Mouse (Mus musculus) hindbrain, embryonic 11.5 days (tissue): ENCODE data around the gene Lipe. TPM values are rescaled to one million over a fixed set of nuclear protein-coding genes. Genes with fewer than 3 reads are reported as not detected.

Experiments
- ATAC-seq: fragments of 200-750 bp; cut with Nextera tagmentation; 2 replicates; pipeline ENCODE4 v1.8.0; 2017; ENCODE audit warnings: mild to moderate bottlenecking, moderate TSS enrichment, moderate library complexity; ENCODE audit not compliant: low FRiP score
- DNase-seq: peaks from one replicate; pipeline ENCODE4 v3.0.0-alpha.2; 2015; ENCODE audit warnings: low spot score
- H3K27ac ChIP-seq: fragments of 300-500 bp; sonication (generic); 2 replicates; pipeline ENCODE4 v1.5.1; 2014; ENCODE audit warnings: mild to moderate bottlenecking, low read depth, low read length
- H3K27me3 ChIP-seq: fragments of 300-500 bp; sonication (generic); 2 replicates; pipeline ENCODE4 v1.6.1; 2014; ENCODE audit warnings: mild to moderate bottlenecking, low read length, moderate library complexity, mixed read lengths; ENCODE audit not compliant: control insufficient read depth, insufficient read depth
- H3K36me3 ChIP-seq: fragments of 300-500 bp; sonication (generic); 2 replicates; pipeline ENCODE4 v1.6.1; 2014; ENCODE audit warnings: mild to moderate bottlenecking, low read length, moderate library complexity, mixed read lengths; ENCODE audit not compliant: control insufficient read depth, insufficient read depth
- H3K4me1 ChIP-seq: fragments of 300-500 bp; sonication (generic); replicated peaks from 2 replicates; pipeline ENCODE4 v1.6.1; 2014; ENCODE audit warnings: low read length, mixed read lengths; ENCODE audit not compliant: control insufficient read depth, insufficient read depth
- H3K4me2 ChIP-seq: fragments of 300-500 bp; sonication (generic); replicated peaks from 2 replicates; pipeline ENCODE4 v1.6.1; 2014; ENCODE audit warnings: mild to moderate bottlenecking, low read depth, low read length
- H3K4me3 ChIP-seq: fragments of 300-500 bp; sonication (generic); 2 replicates; pipeline ENCODE4 v1.5.1; 2014; ENCODE audit warnings: low read depth, low read length
- H3K9ac ChIP-seq: fragments of 300-500 bp; sonication (generic); 2 replicates; pipeline ENCODE4 v1.6.1; 2014; ENCODE audit warnings: low read depth, low read length
- H3K9me3 ChIP-seq: fragments of 300-500 bp; sonication (generic); 2 replicates; pipeline ENCODE4 v1.6.1; 2016; ENCODE audit warnings: low read length; ENCODE audit not compliant: control insufficient read depth
- WGBS: fragments of 180-500 bp; shearing (Covaris S2); extraction: QIAGEN DNeasy Blood & Tissue Kit; methylation state at CpG from one replicate; pipeline ENCODE4 v1.1.7; 2014; 5-methylcytosine and 5-hydroxymethylcytosine counted together
- polyA plus RNA-seq: library from polyadenylated mRNA; unstranded; fragments of >200 nt; fragmentation: Nextera tagmentation; extraction: Ambion mirVana; gene quantifications from 2 replicates; pipeline ENCODE4 v1.2.1, GENCODE M21; 2014

The Lipe gene
- polyA plus RNA-seq, 1 experiment from 2014 or later = 2.6 TPM

DNA sequence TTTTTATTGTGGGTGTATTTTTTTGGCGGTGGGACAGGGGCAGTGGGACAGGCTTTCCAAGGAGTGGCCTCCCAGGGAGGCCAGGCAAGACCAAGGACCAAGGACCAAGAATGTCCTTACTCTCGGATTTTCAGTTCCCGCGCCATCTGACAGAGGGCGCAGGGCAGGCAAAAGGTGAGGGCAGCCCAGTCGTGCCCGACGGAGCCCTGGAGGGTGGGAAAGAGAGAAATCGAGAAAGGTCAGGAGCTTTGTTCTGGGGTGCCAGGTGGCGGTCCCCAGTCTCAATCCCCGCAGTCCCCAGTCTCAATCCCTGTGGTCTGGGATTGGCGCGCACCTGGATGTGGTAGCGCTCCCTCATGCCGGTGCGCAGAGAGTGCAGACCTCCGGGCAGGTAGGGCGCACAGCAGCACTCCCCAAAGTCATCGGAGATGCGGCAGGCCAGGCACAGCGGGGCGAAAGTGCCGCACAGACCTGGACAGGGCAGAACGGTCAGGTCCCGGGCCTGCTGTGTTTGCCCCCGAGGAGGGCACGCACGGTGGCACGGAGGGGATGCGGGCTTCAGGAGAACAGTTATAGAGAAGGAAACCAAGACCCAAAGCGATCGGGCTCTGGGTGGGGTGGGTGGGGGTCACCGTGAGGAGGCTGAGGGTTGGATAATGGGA, 30.7 kb downstream of the Lipe start:
- under 1% methylated on average over 33 of the region's 33 CpGs for WGBS
- peak; percentile 43 for DNase-seq

DNA sequence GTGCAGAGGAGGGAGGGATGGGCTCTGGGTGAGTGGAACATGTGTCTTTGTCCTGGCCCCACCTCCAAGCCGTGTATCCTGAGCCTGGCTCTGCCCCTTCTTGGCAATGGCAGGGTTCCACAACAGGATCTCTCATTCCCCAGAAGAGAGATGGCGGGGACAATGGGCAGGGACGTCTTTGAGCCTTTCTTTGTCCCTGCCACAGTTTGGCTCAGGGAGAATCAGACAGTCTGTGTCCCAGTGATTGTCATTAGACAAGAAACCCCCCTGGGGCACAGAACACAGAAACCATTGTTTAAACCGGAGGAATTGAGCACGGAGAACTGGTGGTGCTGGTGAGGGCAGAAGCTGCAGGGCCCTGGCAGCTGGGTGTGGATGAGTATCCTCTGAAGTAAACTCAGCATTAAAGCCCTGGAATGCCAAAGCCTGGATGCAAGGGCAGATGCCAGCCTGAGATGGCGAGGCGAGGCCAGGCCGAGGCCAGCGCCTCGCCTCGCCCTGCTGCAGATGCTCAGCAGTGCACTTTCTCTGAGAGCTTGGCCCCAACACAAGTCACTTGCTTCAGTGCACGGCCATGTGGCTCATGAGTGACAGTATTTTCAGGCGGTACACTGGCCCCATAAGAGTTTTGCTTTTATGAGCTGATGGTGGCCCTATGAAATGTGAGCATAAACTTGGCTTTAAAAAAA, 32.4 kb downstream of the Lipe start:
- DNase-seq (peak; percentile 69), ATAC-seq (peak; percentile 68)
- Histone ChIP-seq H3K27me3 (peaks cover 23% of the 10 kb centered on the region), H3K4me3 (no peak overlapping the region), H3K4me2 (no peak overlapping the region), H3K4me1 (peaks cover 17% of the 10 kb centered on the region; the same call in 1 of the 2 replicates), H3K9ac (peak overlapping the region; percentile 49), H3K27ac (peak overlapping the region; percentile 72), H3K9me3 (no peaks in the 10 kb centered on the region), H3K36me3 (0 out of 2 replicates have a peak, but pooled peaks cover 4% of the 10 kb centered on the region)
- 20% methylated on average over 13 of the region's 13 CpGs for WGBS

More for the DNA sequence above, 30.7 kb downstream of the Lipe start:
- no peak overlapping the region for H3K9ac ChIP-seq
- H3K4me3 ChIP-seq = no peak overlapping the region
- H3K4me1 ChIP-seq = peaks cover 17% of the 10 kb centered on the region; the same call in 1 of the 2 replicates
- H3K36me3 ChIP-seq = 0 out of 2 replicates have a peak, but pooled peaks cover 4% of the 10 kb centered on the region
- peaks cover 23% of the 10 kb centered on the region for H3K27me3 ChIP-seq
- H3K4me2 ChIP-seq = 0 out of 2 replicates have a peak overlapping the region, but pooled peaks have one; percentile 17
- ATAC-seq = no peak
- no peaks in the 10 kb centered on the region for H3K9me3 ChIP-seq
- no peak overlapping the region for H3K27ac ChIP-seq

DNA sequence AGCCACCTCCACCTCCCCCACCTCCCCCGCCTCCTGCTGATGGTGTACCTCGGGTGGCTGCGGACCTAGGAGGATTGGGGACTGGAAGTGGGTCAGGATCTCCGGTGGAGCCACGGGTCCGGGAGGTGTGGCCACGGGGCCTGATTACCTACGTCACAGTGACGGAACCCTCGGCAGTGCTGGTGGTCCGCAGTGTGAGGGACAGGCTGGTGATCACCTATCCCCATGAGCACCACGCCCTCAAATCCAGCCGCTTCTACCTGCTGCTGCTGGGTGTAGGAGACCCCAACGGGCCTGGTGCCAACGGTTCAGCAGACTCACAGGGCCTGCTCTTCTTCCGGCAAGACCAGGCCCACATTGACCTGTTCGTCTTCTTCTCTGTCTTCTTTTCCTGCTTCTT, 34.9 kb downstream of the Lipe start:
- Histone ChIP-seq H3K9ac (no peak overlapping the region), H3K9me3 (no peaks in the 10 kb centered on the region), H3K4me3 (no peak overlapping the region), H3K27ac (no peak overlapping the region), H3K36me3 (peaks cover 9% of the 10 kb centered on the region; the same call in 1 of the 2 replicates), H3K4me2 (no peak overlapping the region), H3K4me1 (peaks cover 17% of the 10 kb centered on the region; the same call in 1 of the 2 replicates), H3K27me3 (peaks cover 17% of the 10 kb centered on the region)
- WGBS = 97% methylated on average over 17 of the region's 17 CpGs
- no peak for ATAC-seq
- DNase-seq = no peak

DNA sequence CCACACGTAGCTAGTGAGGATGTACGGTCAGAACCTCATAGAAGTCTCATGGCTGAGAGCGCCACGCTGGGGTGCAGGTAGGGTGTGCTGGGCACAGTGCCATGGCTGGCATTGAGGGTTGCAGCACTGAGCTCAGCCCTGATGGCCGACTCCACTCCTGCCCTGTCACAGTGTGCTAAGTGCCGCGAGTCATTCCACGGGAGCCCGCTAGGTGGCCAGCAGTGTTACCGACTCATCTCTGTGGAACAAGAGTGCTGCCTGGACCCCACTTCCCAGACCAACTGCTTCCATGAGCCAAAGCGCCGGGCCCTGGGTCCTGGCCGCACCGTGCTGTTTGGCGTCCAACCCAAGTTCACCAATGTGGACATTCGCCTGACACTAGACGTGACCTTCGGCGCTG, 35.4 kb downstream of the Lipe start:
- Histone ChIP-seq H3K36me3 (peaks cover 9% of the 10 kb centered on the region; the same call in 1 of the 2 replicates), H3K9me3 (no peaks in the 10 kb centered on the region), H3K4me2 (no peak overlapping the region), H3K27me3 (peaks cover 13% of the 10 kb centered on the region), H3K4me1 (peaks cover 17% of the 10 kb centered on the region; the same call in 1 of the 2 replicates), H3K9ac (no peak overlapping the region), H3K4me3 (no peak overlapping the region), H3K27ac (no peak overlapping the region)
- WGBS = 89% methylated on average over 19 of the region's 19 CpGs
- DNase-seq (no peak), ATAC-seq (no peak)

DNA sequence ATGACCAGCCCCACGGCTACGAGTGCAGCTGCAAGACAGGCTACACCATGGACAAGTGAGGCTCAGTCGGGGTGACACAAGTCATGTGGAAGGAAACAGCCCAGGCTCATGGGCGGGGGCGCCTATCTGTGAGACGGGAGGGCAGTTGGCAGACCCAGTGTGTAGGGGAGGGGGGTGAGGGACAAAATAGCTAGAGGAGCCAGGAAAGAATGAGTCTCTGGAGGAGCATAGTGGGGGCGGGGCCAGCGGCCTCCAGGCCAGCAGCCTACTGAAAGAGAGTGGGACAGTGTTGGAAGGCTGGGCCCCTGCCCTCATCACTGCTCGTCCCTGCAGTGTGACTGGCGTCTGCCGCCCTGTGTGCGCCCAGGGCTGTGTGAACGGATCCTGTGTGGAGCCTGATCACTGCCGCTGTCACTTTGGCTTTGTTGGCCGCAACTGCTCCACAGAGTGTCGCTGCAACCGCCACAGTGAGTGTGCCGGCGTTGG, 39.7 kb downstream of the Lipe start:
- H3K4me3 ChIP-seq = no peak overlapping the region
- DNase-seq = peak; percentile 65
- H3K9ac ChIP-seq = peak overlapping the region; percentile 33; the same call in 1 of the 2 replicates
- ATAC-seq = peak; percentile 87
- peaks cover 9% of the 10 kb centered on the region; the same call in 1 of the 2 replicates for H3K36me3 ChIP-seq
- no peaks in the 10 kb centered on the region for H3K27me3 ChIP-seq
- H3K9me3 ChIP-seq = no peaks in the 10 kb centered on the region
- 0 out of 2 replicates have a peak overlapping the region, but pooled peaks have one; percentile 18 for H3K4me2 ChIP-seq
- WGBS = 49% methylated on average over 19 of the region's 19 CpGs
- peak overlapping the region; percentile 32 for H3K27ac ChIP-seq
- H3K4me1 ChIP-seq = no peaks in the 10 kb centered on the region

DNA sequence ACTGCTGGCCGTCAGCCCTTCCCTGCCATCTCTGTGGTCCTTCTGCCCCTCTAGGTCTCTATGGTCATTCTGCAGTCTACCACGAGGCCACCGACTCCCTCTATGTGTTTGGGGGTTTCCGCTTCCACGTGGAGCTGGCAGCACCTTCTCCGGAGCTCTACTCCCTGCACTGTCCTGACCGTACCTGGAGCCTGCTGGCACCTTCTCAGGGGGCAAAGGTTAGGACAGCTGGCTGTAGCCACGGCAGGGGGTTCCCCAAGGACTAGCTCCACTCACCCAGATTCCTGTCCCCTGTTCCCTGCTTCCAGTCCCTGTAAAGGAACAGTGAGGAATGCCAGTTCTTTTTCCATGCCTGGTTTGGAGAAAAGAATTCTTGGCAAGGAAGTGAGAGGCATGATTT, 49.6 kb downstream of the Lipe start:
- Histone ChIP-seq H3K36me3 (peaks cover 13% of the 10 kb centered on the region), H3K4me2 (no peak overlapping the region), H3K4me3 (no peak overlapping the region), H3K9me3 (0 out of 2 replicates have a peak, but pooled peaks cover 3% of the 10 kb centered on the region), H3K9ac (no peak overlapping the region), H3K4me1 (no peaks in the 10 kb centered on the region), H3K27ac (no peak overlapping the region), H3K27me3 (no peaks in the 10 kb centered on the region)
- ATAC-seq (no peak), DNase-seq (no peak)
- 87% methylated on average over 8 of the region's 8 CpGs for WGBS

DNA sequence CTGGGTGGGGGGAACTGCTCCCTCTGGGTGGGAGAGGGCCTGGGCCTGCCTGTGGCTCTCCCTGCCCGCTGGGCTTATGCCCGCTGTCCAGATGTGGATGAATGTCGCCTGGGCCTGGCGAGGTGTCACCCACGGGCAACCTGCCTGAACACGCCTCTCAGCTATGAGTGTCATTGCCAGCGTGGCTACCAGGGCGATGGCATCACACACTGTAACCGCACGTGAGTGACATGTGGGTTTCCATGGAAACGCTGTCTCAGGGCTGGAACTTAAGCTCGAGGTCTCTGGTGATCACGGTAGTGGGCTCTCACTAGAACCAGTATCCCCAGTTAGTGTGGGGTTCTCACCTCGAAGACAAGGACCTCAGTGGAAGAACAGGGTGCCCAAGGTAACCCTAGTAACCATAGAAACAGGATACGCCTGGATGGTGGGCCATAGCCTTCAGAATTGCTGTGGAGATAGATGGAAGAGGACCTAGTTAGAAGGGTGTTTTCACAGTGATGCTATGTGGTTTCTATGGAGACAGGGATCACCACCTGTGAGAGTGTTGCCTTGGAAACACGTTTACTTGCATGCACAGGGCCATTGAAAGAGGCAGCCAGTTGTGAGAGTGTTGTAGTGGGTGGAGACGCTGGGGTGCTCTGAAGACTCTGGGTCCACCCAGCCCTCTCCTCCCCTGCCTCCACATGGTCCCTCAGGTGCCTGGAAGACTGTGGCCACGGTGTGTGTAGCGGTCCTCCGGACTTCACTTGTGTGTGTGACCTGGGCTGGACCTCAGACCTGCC, 57.3 kb downstream of the Lipe start:
- ATAC-seq = no peak
- 0 out of 2 replicates have a peak, but pooled peaks cover 5% of the 10 kb centered on the region for H3K36me3 ChIP-seq
- no peak for DNase-seq

DNA sequence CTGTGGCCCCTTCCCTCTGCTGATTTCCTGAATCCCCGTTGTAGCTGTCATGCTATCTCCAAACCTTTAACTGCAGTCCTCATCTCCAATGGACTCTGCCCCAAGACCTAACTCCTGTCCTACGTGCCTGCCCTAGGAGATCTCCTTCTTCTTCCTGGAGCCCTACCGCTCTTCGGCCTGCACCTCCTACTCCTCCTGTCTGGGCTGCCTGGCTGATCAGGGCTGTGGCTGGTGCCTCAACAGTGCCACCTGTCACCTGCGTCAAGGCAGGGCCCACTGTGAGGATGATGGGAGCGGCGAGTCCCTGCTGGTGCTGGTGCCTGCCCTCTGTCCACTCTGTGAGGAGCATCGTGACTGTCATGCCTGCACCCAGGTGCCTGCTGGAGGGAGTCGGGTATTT, 59.2 kb downstream of the Lipe start:
- no peak overlapping the region for H3K27ac ChIP-seq
- no peak overlapping the region for H3K4me3 ChIP-seq
- DNase-seq (no peak), ATAC-seq (no peak)
- no peaks in the 10 kb centered on the region for H3K4me1 ChIP-seq
- no peaks in the 10 kb centered on the region for H3K9me3 ChIP-seq
- H3K27me3 ChIP-seq = no peaks in the 10 kb centered on the region
- no peak overlapping the region for H3K9ac ChIP-seq
- peaks cover 11% of the 10 kb centered on the region; the same call in 1 of the 2 replicates for H3K36me3 ChIP-seq
- H3K4me2 ChIP-seq = no peak overlapping the region
- WGBS = 90% methylated on average over 9 of the region's 9 CpGs

More for the DNA sequence above, 57.3 kb downstream of the Lipe start:
- Histone ChIP-seq H3K27me3 (no peaks in the 10 kb centered on the region), H3K9ac (no peak overlapping the region), H3K27ac (no peak overlapping the region), H3K4me3 (no peak overlapping the region), H3K4me1 (no peaks in the 10 kb centered on the region), H3K4me2 (no peak overlapping the region), H3K9me3 (no peaks in the 10 kb centered on the region)
- 81% methylated on average over 20 of the region's 20 CpGs for WGBS
